Mouse (Mus musculus): ENCODE results near the gene Ccin. TPM values are rescaled to one million over a fixed set of nuclear protein-coding genes. Genes with fewer than 3 reads are reported as not detected.

Gene Ccin
- polyA plus RNA-seq, 1 experiment from 2014 or later = not detected

DNA sequence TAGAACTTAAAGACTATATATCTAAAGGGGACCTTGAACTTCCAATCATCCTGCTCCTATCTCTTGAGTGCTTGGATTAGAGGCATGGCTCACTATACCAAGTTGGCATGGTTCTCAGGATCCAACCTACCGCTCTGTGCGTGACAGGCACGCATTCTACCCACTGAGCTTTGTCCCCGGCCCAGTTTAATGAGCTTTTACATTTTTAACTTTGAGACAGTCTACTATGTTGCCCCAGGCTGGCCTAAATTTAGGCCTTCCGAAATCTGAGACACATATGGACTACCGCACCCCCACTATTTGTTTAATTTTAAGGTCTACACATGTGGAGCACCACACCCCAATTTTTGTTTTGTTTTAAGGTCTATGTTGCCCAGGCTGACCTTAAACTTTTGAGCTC is 2.4 kb upstream of the Ccin start:
- Histone ChIP-seq H3K27me3 (ENCODE audit: control insufficient read depth, insufficient read depth, low read length) (no peaks in the 10 kb centered on the region), H3K4me1 (ENCODE audit: control insufficient read depth, insufficient read depth, low read length) (peaks cover 11% of the 10 kb centered on the region), H3K27ac (ENCODE audit: low read depth, low read length) (no peak overlapping the region), H3K36me3 (ENCODE audit: control insufficient read depth, insufficient read depth, low read length) (no peaks in the 10 kb centered on the region), H3K4me3 (ENCODE audit: low read depth, low read length) (no peak overlapping the region), H3K4me2 (ENCODE audit: low read depth, low read length) (no peak overlapping the region), H3K9ac (replicated peaks; ENCODE audit: low read depth, low read length) (no peak overlapping the region), H3K9me3 (ENCODE audit: control insufficient read depth, low read length) (no peaks in the 10 kb centered on the region)
- ATAC-seq (ENCODE audit: low read depth) = no peak
- WGBS = 94% methylated on average over 6 of the region's 6 CpGs

DNA sequence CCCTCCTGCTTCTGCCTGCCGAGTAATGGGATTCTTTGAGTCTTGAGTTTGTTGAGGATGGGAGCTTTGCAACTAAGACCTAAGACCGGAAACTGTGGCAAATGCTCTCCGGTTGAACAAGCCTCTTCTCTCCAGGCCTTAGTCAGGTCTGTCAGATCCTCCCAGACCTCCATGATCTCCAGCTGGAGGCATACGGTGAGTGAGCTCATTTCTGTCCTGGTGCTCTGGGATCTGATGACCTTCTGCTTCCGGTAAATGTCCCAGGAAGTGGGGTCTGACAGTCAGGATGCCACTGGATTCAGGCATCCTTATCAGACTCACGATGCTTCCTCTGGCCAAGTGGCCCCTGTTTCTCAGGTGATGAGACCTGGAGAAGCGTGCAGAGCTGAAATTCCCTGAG is 2.0 kb upstream of the Ccin start:
- H3K9me3 ChIP-seq (ENCODE audit: control insufficient read depth, low read length) = no peaks in the 10 kb centered on the region
- 90% methylated on average over 7 of the region's 7 CpGs for WGBS
- H3K27me3 ChIP-seq (ENCODE audit: control insufficient read depth, insufficient read depth, low read length) = no peaks in the 10 kb centered on the region
- peaks cover 11% of the 10 kb centered on the region for H3K4me1 ChIP-seq (ENCODE audit: control insufficient read depth, insufficient read depth, low read length)
- no peak for ATAC-seq (ENCODE audit: low read depth)
- no peak overlapping the region for H3K27ac ChIP-seq (ENCODE audit: low read depth, low read length)
- H3K36me3 ChIP-seq (ENCODE audit: control insufficient read depth, insufficient read depth, low read length) = no peaks in the 10 kb centered on the region
- H3K4me2 ChIP-seq (ENCODE audit: low read depth, low read length) = no peak overlapping the region
- no peak overlapping the region for H3K9ac ChIP-seq (replicated peaks; ENCODE audit: low read depth, low read length)
- no peak overlapping the region for H3K4me3 ChIP-seq (ENCODE audit: low read depth, low read length)

GRCm38 (mm10) chr4:43982053-43982732 is 1.1 kb upstream of the Ccin start:
- no peaks in the 10 kb centered on the region for H3K36me3 ChIP-seq (ENCODE audit: control insufficient read depth, insufficient read depth, low read length)
- WGBS = 2% methylated on average over 24 of the region's 24 CpGs
- peak; percentile 95 for ATAC-seq (ENCODE audit: low read depth)
- H3K4me1 ChIP-seq (ENCODE audit: control insufficient read depth, insufficient read depth, low read length) = peaks cover 11% of the 10 kb centered on the region
- H3K27me3 ChIP-seq (ENCODE audit: control insufficient read depth, insufficient read depth, low read length) = no peaks in the 10 kb centered on the region
- H3K9me3 ChIP-seq (ENCODE audit: control insufficient read depth, low read length) = no peaks in the 10 kb centered on the region
- peak overlapping the region; percentile 55 for H3K9ac ChIP-seq (replicated peaks; ENCODE audit: low read depth, low read length)
- no peak overlapping the region for H3K27ac ChIP-seq (ENCODE audit: low read depth, low read length)
- peak overlapping the region; percentile 56 for H3K4me2 ChIP-seq (ENCODE audit: low read depth, low read length)
- H3K4me3 ChIP-seq (ENCODE audit: low read depth, low read length) = peak overlapping the region; percentile 26

GRCm38 (mm10) chr4:43983756-43984155 is 473 bp downstream of the Ccin start:
- Histone ChIP-seq H3K4me3 (ENCODE audit: low read depth, low read length) (no peak overlapping the region), H3K4me2 (ENCODE audit: low read depth, low read length) (no peak overlapping the region), H3K9ac (replicated peaks; ENCODE audit: low read depth, low read length) (no peak overlapping the region), H3K27me3 (ENCODE audit: control insufficient read depth, insufficient read depth, low read length) (no peaks in the 10 kb centered on the region), H3K36me3 (ENCODE audit: control insufficient read depth, insufficient read depth, low read length) (no peaks in the 10 kb centered on the region), H3K27ac (ENCODE audit: low read depth, low read length) (no peak overlapping the region), H3K4me1 (ENCODE audit: control insufficient read depth, insufficient read depth, low read length) (peaks cover 6% of the 10 kb centered on the region), H3K9me3 (ENCODE audit: control insufficient read depth, low read length) (no peaks in the 10 kb centered on the region)
- WGBS = 94% methylated on average over 22 of the region's 22 CpGs
- no peak for ATAC-seq (ENCODE audit: low read depth)

DNA sequence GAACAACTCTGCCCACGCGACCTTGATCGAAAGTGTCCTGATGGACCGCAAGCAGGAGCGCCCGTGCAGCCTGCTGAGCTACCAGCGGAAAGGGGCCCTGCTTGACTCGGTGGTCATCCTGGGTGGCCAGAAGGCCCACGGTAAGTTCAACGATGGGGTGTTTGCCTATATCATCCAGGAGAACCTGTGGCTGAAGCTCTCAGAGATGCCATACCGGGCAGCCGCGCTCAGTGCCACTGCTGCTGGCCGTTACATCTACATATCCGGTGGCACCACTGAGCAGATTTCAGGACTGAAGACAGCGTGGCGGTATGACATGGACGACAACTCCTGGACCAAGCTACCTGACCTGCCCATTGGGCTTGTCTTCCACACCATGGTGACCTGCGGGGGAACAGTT is 1.0 kb downstream of the Ccin start:
- H3K9ac ChIP-seq (replicated peaks; ENCODE audit: low read depth, low read length) = no peak overlapping the region
- no peak overlapping the region for H3K4me3 ChIP-seq (ENCODE audit: low read depth, low read length)
- H3K27me3 ChIP-seq (ENCODE audit: control insufficient read depth, insufficient read depth, low read length) = no peaks in the 10 kb centered on the region
- no peaks in the 10 kb centered on the region for H3K9me3 ChIP-seq (ENCODE audit: control insufficient read depth, low read length)
- no peaks in the 10 kb centered on the region; the same call in 1 of the 2 replicates for H3K4me1 ChIP-seq (ENCODE audit: control insufficient read depth, insufficient read depth, low read length)
- H3K4me2 ChIP-seq (ENCODE audit: low read depth, low read length) = no peak overlapping the region
- no peaks in the 10 kb centered on the region for H3K36me3 ChIP-seq (ENCODE audit: control insufficient read depth, insufficient read depth, low read length)
- H3K27ac ChIP-seq (ENCODE audit: low read depth, low read length) = no peak overlapping the region
- no peak for ATAC-seq (ENCODE audit: low read depth)
- 91% methylated on average over 19 of the region's 19 CpGs for WGBS

DNA sequence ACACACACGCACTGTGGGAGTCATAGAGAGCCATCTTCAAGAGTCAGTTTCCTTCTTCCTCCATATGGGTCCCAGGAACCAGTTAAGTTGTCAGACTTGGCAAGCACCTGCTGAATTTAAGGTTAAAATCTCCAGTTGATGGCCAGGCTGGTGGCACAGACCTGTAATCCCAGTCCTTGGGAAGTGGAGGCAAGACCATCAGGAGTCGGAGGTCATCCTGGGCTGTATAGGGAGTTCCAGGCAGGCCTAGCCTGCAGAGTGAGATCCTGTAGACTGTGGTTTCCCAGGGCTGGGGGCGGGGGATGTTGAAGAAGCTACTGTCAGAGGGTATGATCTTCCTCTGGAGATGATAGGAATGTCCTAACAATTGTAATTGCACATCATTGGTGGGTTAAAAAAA is 5.7 kb downstream of the Ccin start:
- ATAC-seq (ENCODE audit: low read depth) = no peak
- no peak overlapping the region for H3K4me2 ChIP-seq (ENCODE audit: low read depth, low read length)
- 86% methylated on average over 3 of the region's 3 CpGs for WGBS

GRCm38 (mm10) chr4:43993072-43993471 is 9.8 kb downstream of the Ccin start:
- no peak overlapping the region for H3K27ac ChIP-seq (ENCODE audit: low read depth, low read length)
- no peaks in the 10 kb centered on the region for H3K4me1 ChIP-seq (ENCODE audit: control insufficient read depth, insufficient read depth, low read length)
- H3K4me2 ChIP-seq (ENCODE audit: low read depth, low read length) = no peak overlapping the region
- H3K27me3 ChIP-seq (ENCODE audit: control insufficient read depth, insufficient read depth, low read length) = no peaks in the 10 kb centered on the region
- 91% methylated on average over 11 of the region's 11 CpGs for WGBS
- ATAC-seq (ENCODE audit: low read depth) = no peak
- H3K36me3 ChIP-seq (ENCODE audit: control insufficient read depth, insufficient read depth, low read length) = no peaks in the 10 kb centered on the region
- no peak overlapping the region for H3K4me3 ChIP-seq (ENCODE audit: low read depth, low read length)
- H3K9ac ChIP-seq (replicated peaks; ENCODE audit: low read depth, low read length) = no peak overlapping the region
- no peaks in the 10 kb centered on the region for H3K9me3 ChIP-seq (ENCODE audit: control insufficient read depth, low read length)

More for the DNA sequence above, 5.7 kb downstream of the Ccin start:
- H3K36me3 ChIP-seq (ENCODE audit: control insufficient read depth, insufficient read depth, low read length) = no peaks in the 10 kb centered on the region
- no peaks in the 10 kb centered on the region for H3K27me3 ChIP-seq (ENCODE audit: control insufficient read depth, insufficient read depth, low read length)
- H3K4me1 ChIP-seq (ENCODE audit: control insufficient read depth, insufficient read depth, low read length) = no peaks in the 10 kb centered on the region
- no peak overlapping the region for H3K27ac ChIP-seq (ENCODE audit: low read depth, low read length)
- no peak overlapping the region for H3K4me3 ChIP-seq (ENCODE audit: low read depth, low read length)
- no peaks in the 10 kb centered on the region for H3K9me3 ChIP-seq (ENCODE audit: control insufficient read depth, low read length)
- no peak overlapping the region for H3K9ac ChIP-seq (replicated peaks; ENCODE audit: low read depth, low read length)

GRCm38 (mm10) chr4:43994342-43994741 is 11.1 kb downstream of the Ccin start:
- 86% methylated on average over 2 of the region's 2 CpGs for WGBS
- H3K4me2 ChIP-seq (ENCODE audit: low read depth, low read length) = no peak overlapping the region
- H3K9ac ChIP-seq (replicated peaks; ENCODE audit: low read depth, low read length) = no peak overlapping the region

DNA sequence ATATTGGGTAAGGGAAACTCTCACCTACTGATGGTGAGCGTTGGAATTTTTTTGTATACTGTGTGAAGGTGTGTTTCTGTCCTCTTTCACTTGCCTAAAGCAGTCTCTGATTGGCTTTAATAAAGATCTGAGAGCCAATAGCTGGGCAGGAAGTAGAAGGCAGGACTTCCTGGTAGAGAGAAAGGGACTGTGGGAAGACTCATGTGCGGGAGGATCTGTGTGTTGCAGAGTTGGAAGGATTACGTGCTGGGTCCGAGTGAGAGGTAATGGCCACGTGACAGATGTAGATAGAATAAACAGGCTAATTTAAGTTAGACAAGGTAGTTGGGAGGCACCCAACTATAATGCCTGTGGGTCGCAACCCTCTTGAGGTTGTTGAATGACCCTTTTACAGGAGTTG is 20.3 kb downstream of the Ccin start:
- Histone ChIP-seq H3K9ac (replicated peaks; ENCODE audit: low read depth, low read length) (no peak overlapping the region), H3K27me3 (ENCODE audit: control insufficient read depth, insufficient read depth, low read length) (no peaks in the 10 kb centered on the region), H3K36me3 (ENCODE audit: control insufficient read depth, insufficient read depth, low read length) (no peaks in the 10 kb centered on the region), H3K9me3 (ENCODE audit: control insufficient read depth, low read length) (no peaks in the 10 kb centered on the region), H3K4me1 (ENCODE audit: control insufficient read depth, insufficient read depth, low read length) (no peaks in the 10 kb centered on the region), H3K4me2 (ENCODE audit: low read depth, low read length) (no peak overlapping the region), H3K4me3 (ENCODE audit: low read depth, low read length) (no peak overlapping the region), H3K27ac (ENCODE audit: low read depth, low read length) (no peak overlapping the region)
- WGBS = 90% methylated on average over 6 of the region's 6 CpGs
- ATAC-seq (ENCODE audit: low read depth) = no peak

More at GRCm38 (mm10) chr4:43994342-43994741, 11.1 kb downstream of the Ccin start:
- Histone ChIP-seq H3K4me1 (ENCODE audit: control insufficient read depth, insufficient read depth, low read length) (no peaks in the 10 kb centered on the region), H3K27ac (ENCODE audit: low read depth, low read length) (no peak overlapping the region), H3K4me3 (ENCODE audit: low read depth, low read length) (no peak overlapping the region), H3K27me3 (ENCODE audit: control insufficient read depth, insufficient read depth, low read length) (no peaks in the 10 kb centered on the region), H3K9me3 (ENCODE audit: control insufficient read depth, low read length) (no peaks in the 10 kb centered on the region), H3K36me3 (ENCODE audit: control insufficient read depth, insufficient read depth, low read length) (no peaks in the 10 kb centered on the region)
- no peak for ATAC-seq (ENCODE audit: low read depth)
